Mouse (Mus musculus) G1E (cell line): Measurements from ENCODE around the gene C5ar1.

Experiments used
- CTCF ChIP-seq: IDR thresholded peaks from 2 replicates; pipeline ENCODE4 v1.5.1; 2012; ENCODE audit warnings: low read depth, low read length, inconsistent platforms, mixed read lengths
- GATA1 ChIP-seq: IDR thresholded peaks from 2 replicates; pipeline ENCODE4 v1.6.1; 2012; ENCODE audit warnings: borderline replicate concordance, low read length, inconsistent platforms, mixed read lengths
- GATA2 ChIP-seq: IDR thresholded peaks from 2 replicates; pipeline ENCODE4 v1.6.1; 2012; ENCODE audit warnings: low read depth, low read length, inconsistent platforms, borderline replicate concordance
- POLR2AphosphoS5 ChIP-seq: IDR thresholded peaks from 2 replicates; pipeline ENCODE4 v1.6.1; 2012; ENCODE audit warnings: low read depth, low read length, inconsistent platforms; ENCODE audit not compliant: insufficient replicate concordance
- TAL1 ChIP-seq: conservative IDR thresholded peaks from 2 replicates; pipeline ENCODE4 v1.6.1; 2012; ENCODE audit warnings: low read depth, low read length, inconsistent platforms, mixed read lengths

GRCm38 (mm10) chr7:16284001-16284400 lies 24.7 kb upstream of the C5ar1 start:
- no peak for TF ChIP-seq CTCF
- no peak for TF ChIP-seq TAL1
- TF ChIP-seq GATA1, result no peak
- TF ChIP-seq GATA2, result no peak
- no peak for TF ChIP-seq POLR2AphosphoS5
